Mouse (Mus musculus) MEL (cell line): ENCODE results near the gene Atg2a. TPM values are rescaled to one million over a fixed set of nuclear protein-coding genes. Genes with fewer than 3 reads are reported as not detected.

Experiments
- DNase-seq: peaks from one replicate; pipeline ENCODE4 v3.0.0; 2011; ENCODE audit warnings: low read depth, low spot score
- H3K27ac ChIP-seq: 2 replicates; pipeline ENCODE4 v1.5.1; 2012; ENCODE audit warnings: low read depth, mild to moderate bottlenecking, control low read depth, low read length, moderate library complexity; ENCODE audit not compliant: control insufficient read depth
- H3K27me3 ChIP-seq, 2 experiments: fragments of 150-350 bp in 1 of 2; sonication (generic) in 1 of 2; 2 replicates each; pipeline ENCODE4 v1.6.1; 2012; ENCODE audit warnings: low read length in 2 of 2, mild to moderate bottlenecking in 2 of 2, improper control_type of control experiment in 1 of 2, moderate library complexity in 1 of 2; ENCODE audit not compliant: insufficient read depth in 2 of 2, control insufficient read depth in 1 of 2
- H3K36me3 ChIP-seq, 2 experiments: 2 replicates each; pipeline ENCODE4 v1.6.1; 2012 to 2014; ENCODE audit warnings: low read length in 2 of 2, improper control_type of control experiment in 1 of 2, inconsistent platforms in 1 of 2, mild to moderate bottlenecking in 1 of 2; ENCODE audit not compliant: insufficient read depth in 2 of 2, control insufficient read depth in 1 of 2
- H3K4me1 ChIP-seq, 2 experiments: fragments of 150-350 bp in 1 of 2; sonication (generic) in 1 of 2; 2 replicates each; pipeline ENCODE4 v1.6.1; 2012; ENCODE audit warnings: low read length in 2 of 2, improper control_type of control experiment in 1 of 2, mild to moderate bottlenecking in 1 of 2; ENCODE audit not compliant: insufficient read depth in 2 of 2, control insufficient read depth in 1 of 2
- H3K4me3 ChIP-seq, 2 experiments: fragments of 150-350 bp in 1 of 2; sonication (generic) in 1 of 2; 2 replicates each; pipeline ENCODE4 v1.5.1; 2012; ENCODE audit warnings: low read depth in 2 of 2, low read length in 2 of 2, mild to moderate bottlenecking in 2 of 2, moderate library complexity in 2 of 2, control low read depth in 1 of 2, improper control_type of control experiment in 1 of 2; ENCODE audit not compliant: control insufficient read depth in 1 of 2, insufficient read depth in 1 of 2
- H3K79me2 ChIP-seq: 2 replicates; pipeline ENCODE4 v1.6.1; 2012; ENCODE audit warnings: mild to moderate bottlenecking, low read length, moderate library complexity; ENCODE audit not compliant: control insufficient read depth, poor library complexity, insufficient read depth
- H3K9ac ChIP-seq: 2 replicates; pipeline ENCODE4 v1.6.1; 2012; ENCODE audit warnings: low read depth, mild to moderate bottlenecking, control low read depth, low read length, moderate library complexity; ENCODE audit not compliant: control insufficient read depth, poor library complexity, severe bottlenecking
- H3K9me3 ChIP-seq: fragments of 150-350 bp; sonication (generic); replicated peaks from 2 replicates; pipeline ENCODE4 v1.6.1; 2012; ENCODE audit warnings: mild to moderate bottlenecking, low read length, improper control_type of control experiment, moderate library complexity; ENCODE audit not compliant: insufficient read depth
- CHD1 ChIP-seq: IDR thresholded peaks from 2 replicates; pipeline ENCODE4 v1.6.1; 2012; ENCODE audit warnings: low read depth, mild to moderate bottlenecking, inconsistent platforms, low read length, improper control_type of control experiment
- CHD2 ChIP-seq: IDR thresholded peaks from 2 replicates; pipeline ENCODE4 v1.6.1; 2011; ENCODE audit warnings: low read length, improper control_type of control experiment
- ETS1 ChIP-seq: IDR thresholded peaks from 2 replicates; pipeline ENCODE4 v1.6.1; 2012; ENCODE audit warnings: low read depth, mild to moderate bottlenecking, inconsistent platforms, low read length, improper control_type of control experiment, moderate library complexity
- GATA1 ChIP-seq: IDR thresholded peaks from 2 replicates; pipeline ENCODE4 v1.6.1; 2011; ENCODE audit warnings: low read depth, low read length, improper control_type of control experiment
- MAZ ChIP-seq: IDR thresholded peaks from 2 replicates; pipeline ENCODE4 v1.6.1; 2012; ENCODE audit warnings: low read depth, mild to moderate bottlenecking, inconsistent platforms, low read length, improper control_type of control experiment
- MXI1 ChIP-seq: IDR thresholded peaks from 2 replicates; pipeline ENCODE4 v1.6.1; 2011; ENCODE audit warnings: mild to moderate bottlenecking, low read depth, low read length, improper control_type of control experiment
- MYB ChIP-seq: IDR thresholded peaks from 2 replicates; pipeline ENCODE4 v1.6.1; 2011; ENCODE audit warnings: mild to moderate bottlenecking, low read depth, low read length, improper control_type of control experiment
- MYC ChIP-seq: IDR thresholded peaks from 2 replicates; pipeline ENCODE4 v1.6.1; 2011; ENCODE audit warnings: low read depth, mild to moderate bottlenecking, low read length, improper control_type of control experiment, moderate library complexity
- POLR2AphosphoS2 ChIP-seq: IDR thresholded peaks from 2 replicates; pipeline ENCODE4 v1.6.1; 2011; ENCODE audit warnings: low read length, improper control_type of control experiment
- POLR2AphosphoS5 ChIP-seq: IDR thresholded peaks from 2 replicates; pipeline ENCODE4 v1.6.1; 2012; ENCODE audit warnings: low read depth, borderline replicate concordance, mild to moderate bottlenecking, inconsistent platforms, low read length, moderate library complexity, mixed read lengths
- SIN3A ChIP-seq: IDR thresholded peaks from 2 replicates; pipeline ENCODE4 v1.6.1; 2012; ENCODE audit warnings: low read length, improper control_type of control experiment, inconsistent platforms
- TBP ChIP-seq: IDR thresholded peaks from 2 replicates; pipeline ENCODE4 v1.8.0; 2011; ENCODE audit warnings: low read depth, low read length, improper control_type of control experiment
- TCF12 ChIP-seq: IDR thresholded peaks from 2 replicates; pipeline ENCODE4 v1.6.1; 2014; ENCODE audit warnings: low read depth, mild to moderate bottlenecking, inconsistent platforms, low read length, improper control_type of control experiment, moderate library complexity
- ZKSCAN1 ChIP-seq: IDR thresholded peaks from 2 replicates; pipeline ENCODE4 v1.6.1; 2012; ENCODE audit warnings: low read depth, mild to moderate bottlenecking, inconsistent platforms, low read length, improper control_type of control experiment, moderate library complexity
- polyA plus RNA-seq, 2 experiments: library from polyadenylated mRNA; stranded (reverse) in 1 of 2; unstranded in 1 of 2; fragments of >175 nt in 1 of 2; fragments of >200 nt in 1 of 2; gene quantifications; 2 replicates each; pipeline versions ENCODE4 v1.2.1 to v1.2.4; 2012; ENCODE audit warnings: low replicate concordance in 2 of 2, low read depth in 1 of 2; ENCODE audit not compliant: insufficient read length in 2 of 2, insufficient read depth in 1 of 2, missing spikeins in 1 of 2
- total RNA-seq: library from RNA; depleted of rRNA; stranded (reverse); fragments of 300-350 nt; gene quantifications from 2 replicates; pipeline ENCODE4 v1.2.3, GENCODE M21; 2012

Atg2a gene
- total and polyA plus RNA-seq, 3 experiments, result 7.9 to 21.7 TPM; not detected in 1

GRCm38 (mm10) chr19:6276426-6277421 is 35.3 kb downstream of the Atg2a start, which contains the start of gene Ehd1 (continued):
- TF ChIP-seq POLR2AphosphoS2 (peak; percentile 84), MYC (peak; percentile 82), CHD2 (peak; percentile 93), MYB (no peak), MAZ (no peak; the same call in 1 of the 2 replicates)

- H3K27ac ChIP-seq, result peak overlapping the region; percentile 61
- H3K4me3 ChIP-seq, result peak overlapping the region; percentile 86 to 97
- H3K79me2 ChIP-seq, result peaks cover 44% of the 10 kb centered on the region
- H3K27me3 ChIP-seq, result no peaks in the 10 kb centered on the region
- DNase-seq, result peak; percentile 86
- peaks cover 9 to 27% of the 10 kb centered on the region in 2 experiments for H3K36me3 ChIP-seq
- TF ChIP-seq SIN3A (no peak; the same call in 1 of the 2 replicates), CHD1 (0 out of 2 replicates have a peak, but pooled peaks have one; percentile 73), POLR2AphosphoS2 (peak; percentile 27; the same call in 1 of the 2 replicates), TBP (0 out of 2 replicates have a peak, but pooled peaks have one; percentile 48), POLR2AphosphoS5 (no peak), MYC (no peak), ZKSCAN1 (no peak), MYB (no peak), MXI1 (no peak; the same call in 1 of the 2 replicates), MAZ (0 out of 2 replicates have a peak, but pooled peaks have one; percentile 31), TCF12 (no peak), GATA1 (no peak), ETS1 (peak; percentile 16; the same call in 1 of the 2 replicates)
- H3K9me3 ChIP-seq, result no peaks in the 10 kb centered on the region
- peak overlapping the region; percentile 94 for H3K9ac ChIP-seq
- peaks cover 12 to 34% of the 10 kb centered on the region in 2 experiments for H3K4me1 ChIP-seq
Measured at GRCm38 (mm10) chr19:6277661-6278438, 36.4 kb downstream of the Atg2a start.
